Mouse (Mus musculus) lung, embryonic 16.5 days (tissue): ENCODE measurements around the gene Nin. TPM values are rescaled to one million over a fixed set of nuclear protein-coding genes. Genes with fewer than 3 reads are reported as not detected.

Source experiments
- ATAC-seq: fragments of 200-750 bp; cut with Nextera tagmentation; 2 replicates; pipeline ENCODE4 v1.8.0; 2017; ENCODE audit warnings: low read depth, mild to moderate bottlenecking, moderate library complexity
- H3K27ac ChIP-seq: fragments of 300-500 bp; sonication (generic); 2 replicates; pipeline ENCODE4 v1.5.1; 2014; ENCODE audit warnings: mild to moderate bottlenecking, control low read depth, low read length
- H3K27me3 ChIP-seq: fragments of 300-500 bp; sonication (generic); 2 replicates; pipeline ENCODE4 v1.6.1; 2014; ENCODE audit warnings: low read depth, low read length, mixed read lengths; ENCODE audit not compliant: control insufficient read depth, insufficient read depth
- H3K36me3 ChIP-seq: fragments of 300-500 bp; sonication (generic); 2 replicates; pipeline ENCODE4 v1.6.1; 2014; ENCODE audit warnings: low read length; ENCODE audit not compliant: control insufficient read depth, insufficient read depth
- H3K4me1 ChIP-seq: fragments of 300-500 bp; sonication (generic); replicated peaks from 2 replicates; pipeline ENCODE4 v1.6.1; 2014; ENCODE audit warnings: low read length, mixed read lengths; ENCODE audit not compliant: control insufficient read depth, insufficient read depth
- H3K4me2 ChIP-seq: fragments of 300-500 bp; sonication (generic); 2 replicates; pipeline ENCODE4 v1.6.1; 2014; ENCODE audit warnings: low read depth, low read length, control low read depth
- H3K4me3 ChIP-seq: fragments of 300-500 bp; sonication (generic); 2 replicates; pipeline ENCODE4 v1.5.1; 2014; ENCODE audit warnings: mild to moderate bottlenecking, low read length, control low read depth
- H3K9ac ChIP-seq: fragments of 300-500 bp; sonication (generic); 2 replicates; pipeline ENCODE4 v1.6.1; 2014; ENCODE audit warnings: low read length, control low read depth
- H3K9me3 ChIP-seq: fragments of 300-500 bp; sonication (generic); 2 replicates; pipeline ENCODE4 v1.6.1; 2016; ENCODE audit warnings: low read length; ENCODE audit not compliant: control insufficient read depth
- WGBS: fragments of 180-500 bp; shearing (Covaris S2); extraction: QIAGEN DNeasy Blood & Tissue Kit; methylation state at CpG from one replicate; pipeline ENCODE4 v1.1.7; 2014; 5-methylcytosine and 5-hydroxymethylcytosine counted together
- polyA plus RNA-seq: library from polyadenylated mRNA; unstranded; fragments of >200 nt; fragmentation: Nextera tagmentation; extraction: Ambion mirVana; gene quantifications from 2 replicates; pipeline ENCODE4 v1.2.1, GENCODE M21; 2015

Nin gene
- polyA plus RNA-seq, 1 experiment from 2014 or later = 11.8 TPM

GRCm38 (mm10) chr12:70025431-70025830, 88.1 kb downstream of the Nin start:
- peaks cover 17% of the 10 kb centered on the region for H3K36me3 ChIP-seq
- no peaks in the 10 kb centered on the region for H3K27me3 ChIP-seq
- no peak overlapping the region for H3K4me3 ChIP-seq
- H3K4me1 ChIP-seq = no peaks in the 10 kb centered on the region
- no peak overlapping the region for H3K27ac ChIP-seq
- no peaks in the 10 kb centered on the region for H3K9me3 ChIP-seq
- no peak overlapping the region for H3K9ac ChIP-seq
- H3K4me2 ChIP-seq = no peak overlapping the region
- WGBS = 79% methylated on average over 6 of the region's 6 CpGs
- ATAC-seq = no peak

GRCm38 (mm10) chr12:70023580-70023979, 89.9 kb downstream of the Nin start:
- H3K36me3 ChIP-seq = peaks cover 20% of the 10 kb centered on the region
- H3K27ac ChIP-seq = peak overlapping the region; percentile 13; the same call in 1 of the 2 replicates
- H3K4me1 ChIP-seq = no peaks in the 10 kb centered on the region
- no peak overlapping the region for H3K4me3 ChIP-seq
- 72% methylated on average over 4 of the region's 4 CpGs for WGBS
- no peak overlapping the region for H3K4me2 ChIP-seq
- no peaks in the 10 kb centered on the region for H3K27me3 ChIP-seq
- H3K9me3 ChIP-seq = no peaks in the 10 kb centered on the region
- peak; percentile 51; the same call in 1 of the 2 replicates for ATAC-seq
- H3K9ac ChIP-seq = no peak overlapping the region

- Histone ChIP-seq H3K4me3 (no peak overlapping the region), H3K4me1 (peaks cover 5% of the 10 kb centered on the region), H3K9ac (no peak overlapping the region), H3K27ac (no peak overlapping the region), H3K4me2 (no peak overlapping the region), H3K27me3 (no peaks in the 10 kb centered on the region), H3K36me3 (peaks cover 6% of the 10 kb centered on the region; the same call in 1 of the 2 replicates), H3K9me3 (no peaks in the 10 kb centered on the region)
- WGBS = 72% methylated on average over 4 of the region's 4 CpGs
- ATAC-seq = no peak
Observed at GRCm38 (mm10) chr12:70018153-70018552, 95.4 kb downstream of the Nin start.

- peaks cover 2% of the 10 kb centered on the region; the same call in 1 of the 2 replicates for H3K9me3 ChIP-seq
- peak; percentile 64; the same call in 1 of the 2 replicates for ATAC-seq
- peaks cover 5% of the 10 kb centered on the region for H3K4me1 ChIP-seq
- 54% methylated on average over 4 of the region's 4 CpGs for whole genome bisulfite sequencing
- H3K27me3 ChIP-seq = no peaks in the 10 kb centered on the region
- H3K4me2 ChIP-seq = no peak overlapping the region
- peak overlapping the region; percentile 21 for H3K27ac ChIP-seq
- peaks cover 9% of the 10 kb centered on the region for H3K36me3 ChIP-seq
- no peak overlapping the region for H3K9ac ChIP-seq
- no peak overlapping the region for H3K4me3 ChIP-seq
Observed at GRCm38 (mm10) chr12:70015936-70016335, 97.6 kb downstream of the Nin start.

- Histone ChIP-seq H3K4me1 (peaks cover 5% of the 10 kb centered on the region), H3K4me2 (no peak overlapping the region), H3K36me3 (peaks cover 12% of the 10 kb centered on the region), H3K27me3 (no peaks in the 10 kb centered on the region), H3K27ac (no peak overlapping the region), H3K9me3 (peaks cover 4% of the 10 kb centered on the region; the same call in 1 of the 2 replicates), H3K4me3 (no peak overlapping the region), H3K9ac (no peak overlapping the region)
- 82% methylated on average over 5 of the region's 5 CpGs for WGBS
- no peak for ATAC-seq
Observed at GRCm38 (mm10) chr12:70011681-70012080, 101.8 kb downstream of the Nin start.

- Histone ChIP-seq H3K4me1 (no peaks in the 10 kb centered on the region), H3K9me3 (peaks cover 4% of the 10 kb centered on the region; the same call in 1 of the 2 replicates), H3K36me3 (peaks cover 12% of the 10 kb centered on the region), H3K27ac (no peak overlapping the region), H3K4me2 (no peak overlapping the region), H3K4me3 (no peak overlapping the region), H3K9ac (no peak overlapping the region), H3K27me3 (no peaks in the 10 kb centered on the region)
- ATAC-seq = no peak
- 98% methylated on average over 4 of the region's 4 CpGs for WGBS
Observed at GRCm38 (mm10) chr12:70010356-70010755, 103.2 kb downstream of the Nin start.

GRCm38 (mm10) chr12:70005103-70005502, 108.4 kb downstream of the Nin start:
- Histone ChIP-seq H3K9me3 (no peaks in the 10 kb centered on the region), H3K27me3 (no peaks in the 10 kb centered on the region), H3K4me2 (no peak overlapping the region), H3K27ac (no peak overlapping the region), H3K9ac (no peak overlapping the region), H3K4me3 (no peak overlapping the region), H3K36me3 (no peaks in the 10 kb centered on the region), H3K4me1 (no peaks in the 10 kb centered on the region)
- ATAC-seq = no peak
- 65% methylated on average over 4 of the region's 4 CpGs for WGBS

GRCm38 (mm10) chr12:69998186-69998983, 115.1 kb downstream of the Nin start:
- H3K4me2 ChIP-seq = no peak overlapping the region
- ATAC-seq = no peak
- no peak overlapping the region for H3K27ac ChIP-seq
- WGBS = 58% methylated on average over 13 of the region's 13 CpGs
- H3K4me1 ChIP-seq = no peaks in the 10 kb centered on the region
- no peak overlapping the region for H3K9ac ChIP-seq
- H3K27me3 ChIP-seq = no peaks in the 10 kb centered on the region
- no peak overlapping the region for H3K4me3 ChIP-seq
- no peaks in the 10 kb centered on the region for H3K36me3 ChIP-seq
- no peaks in the 10 kb centered on the region for H3K9me3 ChIP-seq

- Histone ChIP-seq H3K4me1 (no peaks in the 10 kb centered on the region), H3K9ac (no peak overlapping the region), H3K36me3 (no peaks in the 10 kb centered on the region), H3K4me3 (no peak overlapping the region), H3K9me3 (no peaks in the 10 kb centered on the region), H3K4me2 (no peak overlapping the region), H3K27ac (no peak overlapping the region), H3K27me3 (no peaks in the 10 kb centered on the region)
- WGBS = 70% methylated on average over 3 of the region's 3 CpGs
- ATAC-seq = no peak
Observed at GRCm38 (mm10) chr12:69995382-69995781, 118.1 kb downstream of the Nin start.
